Mouse (Mus musculus) MEL-GATA-1-ER (cell line): ENCODE data around the gene Gde1.

Experiments
- DNase-seq: peaks from one replicate; pipeline ENCODE4 v3.0.0-alpha.2; 2012; ENCODE audit warnings: low read depth; ENCODE audit errors: extremely low read depth

Gde1 gene

GRCm38 (mm10) chr7:118705101-118705961 lies at the start of gene Gde1:
Gene Gde1, minus strand, starts transcription at chr7:118705778.
- DNase-seq = peak; percentile 62

- DNase-seq = no peak
These were observed 46.0 kb upstream of the Gde1 start for GRCm38 (mm10) chr7:118751625-118752024.

- no peak for DNase-seq
These were observed 44.1 kb upstream of the Gde1 start for GRCm38 (mm10) chr7:118749706-118750105.

DNA sequence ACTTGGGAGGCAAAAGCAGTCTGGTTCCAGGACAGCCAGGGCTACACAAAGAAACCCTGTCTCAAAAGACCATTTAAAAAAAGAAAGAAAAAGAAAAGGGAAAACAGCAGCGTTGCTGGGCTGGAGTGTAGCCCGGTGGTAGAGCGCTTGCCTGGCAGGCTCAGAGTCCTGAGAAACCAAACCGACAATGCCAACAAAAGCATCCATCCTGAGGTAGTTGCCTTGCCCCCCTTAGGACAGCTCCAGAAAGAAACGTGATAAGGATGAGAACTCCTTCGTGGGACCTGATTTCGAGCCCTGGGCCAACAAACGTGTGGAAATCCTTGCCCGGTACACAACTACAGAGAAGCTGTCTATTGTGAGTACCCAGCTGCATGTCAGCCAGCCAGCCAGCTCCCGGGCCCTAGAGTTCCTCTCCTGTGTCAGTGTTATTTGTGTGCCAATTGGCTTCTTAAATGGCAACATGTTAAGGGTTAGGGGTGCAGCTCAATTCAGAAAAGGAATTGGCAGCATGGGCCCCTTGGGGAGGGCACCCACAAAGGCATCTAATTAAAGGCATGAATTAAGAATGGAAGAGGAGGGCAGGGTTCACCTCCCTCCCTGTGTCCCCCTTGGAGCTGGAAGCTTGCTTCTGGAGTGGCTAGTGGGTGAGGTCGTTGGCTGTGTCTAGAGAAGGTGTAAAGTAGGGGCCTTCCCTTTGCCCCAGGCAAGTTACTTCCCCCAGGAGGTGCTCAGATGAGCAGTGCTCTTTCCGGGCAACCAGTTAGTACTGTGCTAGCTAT lies 42.5 kb upstream of the Gde1 start:
- DNase-seq = no peak

- no peak for DNase-seq
These were observed 39.2 kb upstream of the Gde1 start for GRCm38 (mm10) chr7:118744766-118745165.

- DNase-seq = peak; percentile 86
These were observed 36.7 kb upstream of the Gde1 start for GRCm38 (mm10) chr7:118742278-118742677.

DNA sequence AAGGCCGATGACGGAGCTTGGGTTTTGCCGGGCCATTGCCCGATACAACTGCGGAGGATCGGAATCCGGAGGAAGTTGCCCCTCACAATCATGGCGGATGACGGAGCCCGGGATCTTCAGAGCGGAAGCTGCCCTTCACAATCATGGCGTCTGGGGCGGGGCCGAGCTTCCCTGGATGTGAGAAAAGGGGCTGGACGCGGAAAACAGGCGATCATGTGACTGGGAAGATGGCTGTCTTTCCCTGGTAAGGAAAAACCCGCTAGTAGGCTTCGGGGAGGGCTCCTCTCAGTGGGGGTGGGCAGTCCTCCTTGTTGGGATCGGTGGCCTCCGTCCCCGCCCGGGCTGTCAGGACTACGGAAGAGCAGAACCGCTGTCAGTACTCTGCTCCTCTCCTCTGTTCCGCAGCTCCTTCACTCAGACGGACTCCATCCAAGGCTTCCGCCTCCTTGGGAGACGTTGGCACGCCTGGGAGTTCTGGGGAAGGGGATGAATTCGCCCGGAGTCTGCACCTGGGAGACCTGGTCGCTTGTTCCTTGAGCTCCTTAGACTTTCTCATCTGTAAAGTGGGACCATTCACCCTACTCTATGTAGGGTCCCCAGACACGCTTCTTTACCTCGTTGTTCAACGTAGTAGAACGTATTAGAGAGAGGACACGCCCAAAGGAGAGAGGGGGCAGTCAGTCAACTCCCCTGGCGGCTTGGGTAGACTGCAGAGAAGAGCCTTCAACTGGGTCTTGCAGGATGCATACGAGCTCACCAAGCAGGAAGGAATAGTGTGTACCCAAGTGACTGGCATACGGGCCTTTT lies 35.2 kb upstream of the Gde1 start:
- peak; percentile 83 for DNase-seq

DNA sequence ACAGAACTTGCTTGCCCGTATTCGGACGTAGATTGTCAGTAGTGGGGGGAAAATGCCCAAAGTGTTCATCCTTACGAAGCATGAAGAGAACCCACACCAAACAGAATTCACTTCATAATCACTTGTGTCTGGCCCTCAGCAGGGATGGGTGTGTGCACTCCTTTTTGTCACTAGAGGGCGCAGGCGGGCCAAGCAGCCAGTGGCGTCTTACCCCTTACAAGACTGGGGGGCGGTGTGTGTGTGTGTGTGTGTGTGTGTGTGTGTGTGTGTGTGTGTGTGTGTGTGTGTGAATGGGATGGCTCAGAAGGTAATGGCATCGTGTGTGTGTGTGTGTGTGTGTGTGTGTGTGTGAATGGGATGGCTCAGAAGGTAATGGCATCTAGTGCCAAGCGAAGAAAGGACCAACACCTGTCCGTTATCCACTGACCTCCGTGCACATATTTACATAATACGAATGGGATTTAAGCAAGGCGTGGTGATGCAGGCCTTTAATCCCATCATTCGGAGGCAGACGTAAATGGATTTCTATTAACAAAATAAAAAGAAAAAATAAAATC lies 34.5 kb upstream of the Gde1 start, which contains the start of gene Vps35l:
Gene Vps35l, plus strand, starts transcription at position 252 of the 557 bp plus-strand sequence.
- DNase-seq = peak; percentile 57

- DNase-seq = no peak
These were observed 33.2 kb upstream of the Gde1 start for GRCm38 (mm10) chr7:118738730-118739129.

DNA sequence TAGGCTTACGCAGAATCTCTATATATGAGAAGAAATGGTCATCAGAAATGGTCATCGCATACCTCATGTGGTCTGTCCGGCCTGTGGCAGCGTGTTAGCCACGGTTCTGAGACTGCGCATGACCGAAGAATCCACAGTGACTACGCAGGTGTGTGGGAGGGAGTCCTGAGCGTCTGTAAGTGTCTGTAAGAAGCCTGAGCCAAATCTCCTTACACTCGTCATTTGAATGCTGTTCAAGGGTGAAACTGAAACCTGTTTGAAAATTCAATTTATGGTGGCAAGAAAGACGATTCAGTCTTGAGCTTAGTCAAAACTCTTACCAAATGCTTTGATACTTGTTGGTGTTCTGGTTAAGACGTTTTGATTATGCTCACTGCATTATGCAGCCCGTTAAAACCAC lies 27.6 kb upstream of the Gde1 start:
- DNase-seq = no peak

- DNase-seq = no peak
These were observed 26.2 kb upstream of the Gde1 start for GRCm38 (mm10) chr7:118731781-118732180.

GRCm38 (mm10) chr7:118728846-118729587 lies 23.4 kb upstream of the Gde1 start:
- DNase-seq = peak; percentile 36

GRCm38 (mm10) chr7:118725459-118725858 lies 19.9 kb upstream of the Gde1 start:
- no peak for DNase-seq

- DNase-seq = no peak
These were observed 18.3 kb upstream of the Gde1 start for GRCm38 (mm10) chr7:118723927-118724326.

- DNase-seq = no peak
These were observed 12.5 kb upstream of the Gde1 start for GRCm38 (mm10) chr7:118718066-118718465.

DNA sequence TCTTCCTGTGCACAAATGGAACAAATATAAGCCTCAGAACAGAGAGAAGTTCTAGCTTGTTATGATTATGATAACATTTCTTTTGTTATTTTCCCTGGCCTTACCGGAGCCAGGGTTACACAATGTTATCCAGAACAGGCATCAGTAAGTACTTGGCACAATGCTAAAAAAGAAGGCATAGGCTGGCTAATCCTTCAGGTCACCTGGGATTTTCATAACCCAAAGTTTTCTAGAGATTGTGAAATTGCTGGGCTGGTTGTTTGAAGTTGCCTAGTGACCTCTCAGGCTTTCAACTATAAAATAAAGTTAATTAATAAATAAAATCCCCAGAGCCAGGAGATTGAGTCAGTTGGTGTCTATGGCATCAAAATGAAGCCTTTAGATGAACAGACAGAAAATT lies 9.3 kb upstream of the Gde1 start:
- no peak for DNase-seq

DNA sequence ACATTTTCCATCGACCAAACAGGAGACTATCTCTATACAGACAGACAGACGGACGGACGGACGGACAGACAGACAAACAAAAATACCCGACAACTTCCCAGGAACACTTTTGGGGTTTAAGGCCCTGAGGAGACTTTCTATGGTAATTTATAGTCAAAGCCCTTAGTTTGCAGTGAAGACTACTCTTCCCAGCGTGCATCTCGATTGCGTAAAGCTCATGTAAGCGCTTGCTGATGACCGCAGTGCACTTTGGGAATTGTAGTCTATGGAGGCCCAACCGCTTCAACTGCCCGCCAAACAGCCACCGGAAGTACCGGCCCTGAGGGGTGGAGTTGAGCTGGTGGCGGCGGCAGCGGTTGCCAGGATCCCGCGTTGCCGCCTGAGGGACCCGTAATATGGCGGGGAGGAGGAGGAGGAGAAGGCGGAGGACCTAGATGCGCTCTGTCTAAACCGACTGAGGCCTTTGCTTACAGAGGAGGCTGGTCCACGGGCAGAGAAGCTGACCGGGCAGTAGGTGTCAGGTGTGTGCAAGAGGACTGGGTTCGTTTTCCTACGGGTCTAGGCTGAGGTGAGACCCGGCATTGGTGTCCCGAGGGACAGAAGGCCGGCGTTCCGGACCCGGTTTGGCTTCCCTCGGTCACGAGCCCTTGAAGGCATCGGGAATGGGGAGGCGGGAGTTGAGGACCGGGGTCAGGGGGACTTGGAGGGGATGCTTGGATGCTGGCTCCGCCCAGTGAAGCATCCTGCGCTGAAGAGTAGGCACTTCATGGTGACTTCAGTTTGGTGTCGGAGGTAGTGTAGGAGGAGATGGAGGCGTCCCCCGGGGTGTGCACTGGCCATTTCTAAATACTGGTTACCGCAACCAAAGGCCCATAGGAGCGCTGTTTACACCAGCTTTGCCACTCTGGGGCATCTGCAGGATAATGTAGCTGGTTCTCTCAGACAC lies 6.9 kb upstream of the Gde1 start, which contains the start of gene Ccp110:
Gene Ccp110, plus strand, starts transcription at position 325 of the 946 bp plus-strand sequence.
- DNase-seq = peak; percentile 96

DNA sequence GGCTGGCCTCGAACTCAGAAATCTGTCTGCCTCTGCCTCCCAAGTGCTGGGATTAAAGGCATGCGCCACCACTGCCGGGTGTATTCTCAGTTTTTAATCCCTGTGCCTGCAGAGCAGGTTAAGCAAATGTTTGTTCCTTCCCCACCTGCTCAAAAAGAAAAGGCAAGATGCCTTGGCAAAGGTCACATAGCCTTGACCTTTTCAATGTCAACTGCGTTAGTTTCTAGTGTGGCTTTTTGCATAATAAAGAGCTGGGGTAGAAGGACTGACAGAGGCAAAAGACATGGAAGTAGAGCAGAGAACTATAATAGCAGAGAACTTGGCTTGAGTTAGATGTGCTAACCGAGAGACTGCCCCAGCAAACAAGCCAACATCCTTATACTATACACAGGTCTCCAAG lies 5.2 kb upstream of the Gde1 start:
- DNase-seq = no peak

GRCm38 (mm10) chr7:118708002-118708401 lies 2.4 kb upstream of the Gde1 start:
- DNase-seq = peak; percentile 38
